Mouse (Mus musculus) olfactory bulb, adult 2 months (tissue): ENCODE measurements around the gene Itgb1.

Source experiments
- CTCF ChIP-seq: fragments of 200-500 bp; IDR thresholded peaks from 2 replicates; pipeline ENCODE4 v1.5.1; 2012; ENCODE audit warnings: low read depth, mild to moderate bottlenecking, low read length, moderate library complexity; ENCODE audit not compliant: insufficient read depth
- POLR2A ChIP-seq: fragments of 200-500 bp; IDR thresholded peaks from 2 replicates; pipeline ENCODE4 v1.6.1; 2012; ENCODE audit warnings: mild to moderate bottlenecking, low read depth, low read length, moderate library complexity; ENCODE audit not compliant: insufficient read depth

- TF ChIP-seq POLR2A: no peak
- TF ChIP-seq CTCF: no peak
These were observed 42.4 kb upstream of the Itgb1 start for GRCm38 (mm10) chr8:128643104-128643503.
